Mouse (Mus musculus): ENCODE measurements at regions not wholly inside any gene's neighbourhood (a gene's known extent, or its start where the extent isn't known, plus 50 kb on each side); places are given as distances from the start of the nearest gene placed in this dataset.

DNA sequence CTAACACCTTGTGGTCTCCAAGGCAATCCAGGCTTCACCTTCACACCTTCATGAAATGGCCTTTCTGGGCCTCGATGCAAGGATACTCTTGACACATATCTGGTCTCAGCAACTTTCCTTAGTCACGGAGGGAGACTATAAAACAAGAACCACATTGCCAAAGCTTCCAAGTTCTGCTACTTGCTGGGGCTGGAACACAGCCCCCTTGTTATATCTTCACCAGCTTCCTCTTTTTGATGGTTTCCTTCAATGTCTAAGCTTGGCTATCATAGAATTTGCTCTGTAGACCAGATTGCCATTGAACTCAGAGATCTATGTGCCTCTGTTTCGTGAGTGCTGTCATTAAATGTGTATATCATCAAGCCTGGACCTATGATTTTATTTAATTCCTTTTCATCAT lies 530.7 kb upstream of the Zeb2 start:
- no peak for DNase-seq (ENCODE audit: low read depth, low spot score)

DNA sequence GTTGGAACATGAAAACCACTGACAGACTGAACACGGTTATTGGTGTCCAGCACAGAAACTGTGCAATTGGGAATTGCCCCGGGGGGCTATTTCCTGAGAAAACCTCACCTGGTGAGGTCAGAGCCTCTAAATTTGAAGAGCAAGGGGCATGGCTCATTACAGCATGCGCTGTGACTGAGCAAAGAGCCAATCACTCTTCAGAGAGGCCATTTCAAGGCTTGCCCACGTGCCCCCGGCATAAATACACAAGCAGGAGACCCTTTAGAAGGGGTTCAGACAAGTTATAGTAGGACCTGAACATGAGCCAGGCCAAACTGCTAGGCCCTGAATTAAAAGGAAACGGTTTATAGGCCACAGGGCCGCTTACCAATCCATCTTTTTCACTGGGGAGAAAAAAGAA lies 512.9 kb upstream of the Zeb2 start:
- no peak for DNase-seq (ENCODE audit: low read depth, low spot score)

DNA sequence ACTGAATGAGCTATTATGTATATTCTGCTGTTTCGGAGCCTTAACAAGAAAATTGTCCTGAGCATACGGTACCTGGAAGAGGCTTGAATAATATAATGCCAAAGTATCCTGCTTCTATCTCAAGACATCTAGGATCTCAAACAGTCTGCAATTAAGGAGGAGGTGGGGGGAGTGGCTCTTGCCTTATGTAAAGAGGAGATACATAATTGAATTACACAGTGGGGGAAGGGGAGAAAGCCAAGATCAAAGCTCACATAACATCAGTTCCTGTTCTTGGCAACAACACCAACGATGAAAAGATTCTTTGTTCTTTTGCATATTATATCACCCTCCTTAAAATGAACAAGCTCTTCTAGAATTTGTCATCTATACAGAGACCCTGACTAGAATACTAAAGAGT lies 512.4 kb upstream of the Zeb2 start:
- no peak for DNase-seq (ENCODE audit: low read depth, low spot score)

GRCm38 (mm10) chr2:45623056-45623455 lies 505.9 kb upstream of the Zeb2 start:
- no peak for DNase-seq (ENCODE audit: low read depth, low spot score)

GRCm38 (mm10) chr2:45608926-45609325 lies 491.7 kb upstream of the Zeb2 start:
- DNase-seq (ENCODE audit: low read depth, low spot score): no peak

- no peak for DNase-seq (ENCODE audit: low read depth, low spot score)
Measured at GRCm38 (mm10) chr2:45607393-45607792, 490.2 kb upstream of the Zeb2 start.

GRCm38 (mm10) chr2:45601332-45601900 lies 484.2 kb upstream of the Zeb2 start:
- DNase-seq (ENCODE audit: low read depth, low spot score): peak; percentile 14

DNA sequence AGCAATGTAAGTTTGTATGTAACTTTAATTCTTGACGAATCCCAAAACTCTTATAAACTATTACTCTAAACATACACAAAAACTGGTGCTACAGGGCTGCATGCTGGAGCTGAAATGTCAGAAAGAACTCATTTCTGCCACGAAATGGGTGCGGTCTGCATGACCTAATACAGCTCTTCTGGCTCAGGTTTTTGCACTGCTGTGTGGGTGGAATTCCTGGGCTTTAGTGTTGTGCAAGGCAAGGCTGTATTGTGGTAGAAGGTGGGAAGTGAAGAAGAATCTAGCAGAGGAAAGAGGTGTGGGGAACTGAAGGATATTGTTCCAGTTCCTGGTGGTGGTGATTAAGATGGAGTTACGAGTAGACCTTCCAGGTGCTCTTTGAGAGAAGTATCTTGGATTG lies 476.6 kb upstream of the Zeb2 start:
- DNase-seq (ENCODE audit: low read depth, low spot score): no peak

GRCm38 (mm10) chr2:45590980-45591379 lies 473.8 kb upstream of the Zeb2 start:
- no peak for DNase-seq (ENCODE audit: low read depth, low spot score)

DNA sequence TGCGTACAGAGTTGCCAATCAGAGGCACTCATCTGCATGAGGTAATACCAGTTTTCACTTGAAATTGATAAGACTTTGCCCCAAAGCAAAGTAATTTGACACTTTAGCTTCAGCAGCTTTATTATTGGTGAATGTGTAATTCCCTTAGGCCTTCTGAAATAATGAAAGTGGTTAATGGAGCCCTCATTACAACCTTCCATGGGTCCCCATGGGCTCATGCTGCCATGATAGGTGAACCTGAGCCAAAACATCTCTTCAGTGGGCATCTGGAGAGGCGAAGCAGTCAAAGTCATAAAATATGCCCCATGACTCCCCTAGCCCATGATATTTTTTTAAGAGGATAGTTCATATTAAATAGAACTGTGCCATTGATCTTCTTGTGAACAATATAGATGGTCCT lies 471.1 kb upstream of the Zeb2 start:
- DNase-seq (ENCODE audit: low read depth, low spot score): no peak

- peak; percentile 12 for DNase-seq (ENCODE audit: low read depth, low spot score)
Measured at GRCm38 (mm10) chr2:45586588-45587200, 469.5 kb upstream of the Zeb2 start.

DNA sequence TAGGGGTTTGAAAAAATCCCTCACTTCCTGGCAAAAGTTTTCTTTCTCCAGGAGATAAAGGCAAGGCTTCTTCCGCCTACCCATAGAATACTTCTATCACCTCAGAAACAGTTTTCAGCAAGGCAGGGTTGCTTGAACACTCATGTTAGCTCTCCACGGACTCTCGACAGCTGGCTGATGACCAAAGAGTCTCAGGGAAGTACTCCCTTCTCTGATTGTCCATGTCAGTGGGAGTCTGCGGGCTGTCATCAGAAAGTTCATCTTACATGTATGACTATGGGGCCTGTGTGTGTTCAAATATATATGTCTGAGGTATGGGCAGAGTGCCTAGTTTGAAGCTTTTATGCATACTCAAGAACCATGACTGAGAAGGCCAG lies 464.3 kb upstream of the Zeb2 start:
- DNase-seq (ENCODE audit: low read depth, low spot score): no peak

DNA sequence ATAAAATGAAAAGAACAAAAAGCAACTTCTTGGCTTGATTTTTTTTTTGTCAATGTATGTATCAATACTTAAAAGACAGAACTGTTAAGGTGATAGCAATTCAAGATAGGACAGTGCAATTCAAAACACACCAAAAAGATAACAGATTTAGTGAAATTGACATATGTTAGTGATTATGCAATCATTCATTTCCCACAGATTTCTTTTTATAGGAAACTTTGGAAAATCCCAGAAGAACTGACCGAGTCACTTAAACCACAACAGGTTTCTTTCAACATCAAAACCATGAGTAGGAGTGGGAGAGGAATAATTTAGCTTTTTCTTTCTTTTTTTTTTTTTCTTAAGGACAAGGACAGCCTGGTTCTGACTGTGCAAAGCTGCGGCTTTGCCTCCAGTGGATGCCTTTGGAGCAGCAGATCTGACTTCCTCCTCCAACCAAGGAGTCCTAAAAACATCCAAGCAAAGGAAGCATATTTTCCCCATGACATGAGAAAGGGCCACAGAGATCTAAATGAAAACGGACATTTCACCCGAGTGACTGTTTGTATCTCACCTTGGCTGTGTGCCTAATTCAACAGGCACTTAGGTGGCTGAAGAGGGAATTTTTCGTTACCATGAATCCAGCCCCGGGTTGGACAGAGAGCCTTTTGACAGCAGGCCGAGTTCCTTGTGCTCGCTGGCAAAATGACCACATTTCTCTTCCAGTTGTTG lies 463.8 kb upstream of the Zeb2 start:
- DNase-seq (ENCODE audit: low read depth, low spot score): no peak

GRCm38 (mm10) chr2:45572906-45573305 lies 455.7 kb upstream of the Zeb2 start:
- no peak for DNase-seq (ENCODE audit: low read depth, low spot score)

DNA sequence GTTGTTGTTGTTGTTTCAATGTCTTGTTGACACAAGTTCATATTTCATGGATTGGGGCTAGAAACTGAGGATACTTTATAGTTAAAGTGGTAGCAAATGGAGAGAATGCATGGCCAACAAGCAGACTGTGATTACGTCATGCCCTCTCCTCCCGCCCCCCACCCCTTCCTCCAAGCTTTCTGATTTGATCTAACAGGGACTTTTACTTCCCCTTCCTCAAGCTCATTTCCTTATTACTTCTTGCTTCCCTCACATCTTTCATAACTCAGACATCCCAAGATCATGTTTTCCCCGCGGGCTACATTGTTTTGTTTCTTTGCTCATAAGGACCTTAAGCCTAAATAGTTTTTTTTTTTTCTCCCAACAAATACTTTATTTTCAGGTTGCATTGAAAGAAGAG lies 437.5 kb upstream of the Zeb2 start:
- DNase-seq (ENCODE audit: low read depth, low spot score): no peak

DNA sequence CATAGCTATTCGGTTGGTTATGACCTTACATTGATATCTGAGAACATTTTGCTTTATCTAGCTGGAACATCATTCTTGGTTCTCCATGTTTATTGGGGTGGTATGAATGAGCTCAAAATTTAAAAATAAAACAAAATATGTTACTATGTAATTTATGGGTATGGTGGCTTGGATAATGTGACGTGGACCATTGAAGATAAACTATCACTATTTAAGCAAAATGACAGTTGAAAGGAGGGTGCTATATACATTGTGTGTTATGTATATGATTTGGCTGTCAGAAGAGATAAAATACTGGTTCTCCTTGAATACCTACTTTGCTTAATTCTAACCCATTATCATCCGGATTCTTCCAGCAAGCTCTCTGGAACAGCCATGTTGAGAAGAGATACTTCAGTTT lies 424.2 kb upstream of the Zeb2 start:
- DNase-seq (ENCODE audit: low read depth, low spot score): no peak

DNA sequence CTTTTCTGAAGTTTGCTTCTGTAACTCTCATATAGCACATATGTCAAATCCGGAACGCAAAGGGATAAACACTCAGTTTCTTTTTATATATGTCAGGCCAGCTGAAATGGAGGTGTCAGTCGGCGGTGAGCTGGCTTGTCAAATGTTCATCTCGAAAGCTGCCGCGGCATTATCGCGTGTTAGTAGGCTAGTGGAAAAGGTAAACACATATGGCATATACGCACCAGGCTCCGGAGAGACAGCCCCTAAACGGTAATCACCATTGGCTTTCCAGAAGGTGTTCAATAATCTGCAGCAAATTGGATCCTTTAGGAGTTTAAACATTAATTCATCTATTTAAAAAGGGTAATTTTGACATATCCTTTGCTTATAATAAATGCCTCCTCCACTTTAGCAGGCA lies 421.8 kb upstream of the Zeb2 start:
- DNase-seq (ENCODE audit: low read depth, low spot score): no peak

- DNase-seq (ENCODE audit: low read depth, low spot score): no peak
Measured at GRCm38 (mm10) chr2:45537722-45538121, 420.5 kb upstream of the Zeb2 start.

DNA sequence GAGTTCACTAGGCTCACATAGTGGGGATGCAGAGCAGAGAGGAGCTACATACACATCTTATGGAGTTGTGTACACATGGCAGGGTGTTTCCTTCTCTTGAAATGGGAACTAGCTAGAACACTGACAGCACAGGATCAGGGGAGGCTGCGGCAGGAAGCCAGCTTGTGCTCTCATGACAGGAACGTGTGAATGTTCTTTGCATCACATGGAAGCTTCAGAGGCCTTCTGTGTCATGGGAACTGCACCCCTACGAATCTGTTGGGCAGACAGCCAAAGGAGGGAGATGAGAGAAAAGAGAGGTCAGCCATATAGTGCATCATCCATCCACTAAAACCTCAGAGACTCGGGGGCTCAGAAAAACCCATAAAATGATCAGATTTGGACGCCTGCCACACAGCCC lies 417.6 kb upstream of the Zeb2 start:
- no peak for DNase-seq (ENCODE audit: low read depth, low spot score)

- no peak for DNase-seq (ENCODE audit: low read depth, low spot score)
Measured at GRCm38 (mm10) chr2:45522310-45522709, 405.1 kb upstream of the Zeb2 start.

DNA sequence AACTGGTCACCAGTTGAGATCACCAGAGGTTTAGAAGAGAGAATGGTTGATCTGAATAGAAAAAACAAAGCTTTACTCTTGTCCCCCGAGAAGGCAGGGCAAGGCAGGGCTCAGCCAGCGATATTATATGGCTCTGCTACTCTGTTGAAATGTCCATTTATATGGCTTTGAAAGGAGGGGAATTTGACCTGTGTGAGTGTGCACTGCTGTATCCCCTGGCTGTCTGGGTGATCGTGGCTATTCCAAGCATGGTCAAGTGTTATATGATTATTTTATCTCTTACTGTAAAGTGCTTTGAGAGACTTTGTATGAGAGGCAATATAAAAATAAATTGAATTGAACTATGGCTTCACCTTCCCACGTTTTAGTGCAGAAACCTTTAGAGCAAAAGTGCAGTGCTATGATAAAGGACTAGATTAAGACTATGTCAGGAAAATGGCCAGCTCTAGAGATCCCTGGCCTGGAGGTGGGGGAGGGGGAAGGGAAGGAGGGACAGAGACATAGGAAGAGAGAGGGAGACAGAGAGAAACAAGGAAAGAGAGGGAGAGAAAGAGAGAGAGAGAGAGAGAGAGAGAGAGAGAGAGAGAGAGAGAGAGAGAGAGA lies 402.5 kb upstream of the Zeb2 start:
- DNase-seq (ENCODE audit: low read depth, low spot score): no peak

GRCm38 (mm10) chr2:45514290-45515180 lies 397.3 kb upstream of the Zeb2 start:
- peak; percentile 61 for DNase-seq (ENCODE audit: low read depth, low spot score)
